Mouse (Mus musculus) G1E (cell line): ENCODE measurements around the gene Cxcr5. TPM values are rescaled to one million over a fixed set of nuclear protein-coding genes. Genes with fewer than 3 reads are reported as not detected.

Source experiments
- ATAC-seq: 2 replicates; pipeline ENCODE4 v1.8.0; 2016; ENCODE audit warnings: mild to moderate bottlenecking; ENCODE audit not compliant: insufficient number of reproducible peaks, poor library complexity, low FRiP score, severe bottlenecking; ENCODE audit errors: extremely low read depth
- DNase-seq: peaks from one replicate; pipeline ENCODE4 v3.0.0; 2012; ENCODE audit warnings: low spot score
- H3K27me3 ChIP-seq: 2 replicates; pipeline ENCODE4 v1.6.1; 2012; ENCODE audit warnings: mild to moderate bottlenecking, low read length, inconsistent platforms; ENCODE audit not compliant: insufficient read depth
- H3K36me3 ChIP-seq: replicated peaks from 2 replicates; pipeline ENCODE3; 2012; ENCODE audit warnings: mild to moderate bottlenecking, inconsistent platforms
- H3K4me1 ChIP-seq: 2 replicates; pipeline ENCODE4 v1.6.1; 2012; ENCODE audit warnings: low read depth, low read length, inconsistent platforms, mixed read lengths; ENCODE audit not compliant: insufficient read depth
- H3K4me3 ChIP-seq: 2 replicates; pipeline ENCODE4 v1.5.1; 2012; ENCODE audit warnings: low read depth, mild to moderate bottlenecking, inconsistent platforms, low read length, moderate library complexity, mixed read lengths
- H3K9me3 ChIP-seq: replicated peaks from 2 replicates; pipeline ENCODE4 v1.6.1; 2012; ENCODE audit warnings: inconsistent platforms
- CTCF ChIP-seq: IDR thresholded peaks from 2 replicates; pipeline ENCODE4 v1.5.1; 2012; ENCODE audit warnings: low read depth, low read length, inconsistent platforms, mixed read lengths
- GATA1 ChIP-seq: IDR thresholded peaks from 2 replicates; pipeline ENCODE4 v1.6.1; 2012; ENCODE audit warnings: borderline replicate concordance, low read length, inconsistent platforms, mixed read lengths
- GATA2 ChIP-seq: IDR thresholded peaks from 2 replicates; pipeline ENCODE4 v1.6.1; 2012; ENCODE audit warnings: low read depth, low read length, inconsistent platforms, borderline replicate concordance
- POLR2AphosphoS5 ChIP-seq: IDR thresholded peaks from 2 replicates; pipeline ENCODE4 v1.6.1; 2012; ENCODE audit warnings: low read depth, low read length, inconsistent platforms; ENCODE audit not compliant: insufficient replicate concordance
- TAL1 ChIP-seq: conservative IDR thresholded peaks from 2 replicates; pipeline ENCODE4 v1.6.1; 2012; ENCODE audit warnings: low read depth, low read length, inconsistent platforms, mixed read lengths
- polyA plus RNA-seq: library from polyadenylated mRNA; stranded (reverse); fragments of >175 nt; gene quantifications from 2 replicates; pipeline ENCODE4 v1.2.3, GENCODE M21; 2012
- total RNA-seq, 2 experiments: library from RNA; stranded (forward) in 1 of 2; stranded (reverse) in 1 of 2; fragments of 200-1000 nt in 1 of 2; fragments of >200 nt in 1 of 2; fragmentation: Nextera tagmentation in 1 of 2; gene quantifications; 2 replicates each; pipeline ENCODE4 v1.2.3; 2014 to 2017

The Cxcr5 gene
- total and polyA plus RNA-seq, 3 experiments = 0.22 TPM; not detected in 2

- TF ChIP-seq CTCF = no peak
- TF ChIP-seq GATA2 = no peak
- TF ChIP-seq POLR2AphosphoS5 = no peak
- TF ChIP-seq GATA1 = no peak
- no peak for TF ChIP-seq TAL1
- Histone ChIP-seq H3K4me1 (peaks cover 6% of the 10 kb centered on the region; the same call in 1 of the 2 replicates), H3K9me3 (no peaks in the 10 kb centered on the region), H3K4me3 (no peak overlapping the region), H3K27me3 (peaks cover 27% of the 10 kb centered on the region), H3K36me3 (no peaks in the 10 kb centered on the region)
- no peak for ATAC-seq
- DNase-seq = no peak
Measured at GRCm38 (mm10) chr9:44508721-44509486, 52.8 kb downstream of the Cxcr5 start.

DNA sequence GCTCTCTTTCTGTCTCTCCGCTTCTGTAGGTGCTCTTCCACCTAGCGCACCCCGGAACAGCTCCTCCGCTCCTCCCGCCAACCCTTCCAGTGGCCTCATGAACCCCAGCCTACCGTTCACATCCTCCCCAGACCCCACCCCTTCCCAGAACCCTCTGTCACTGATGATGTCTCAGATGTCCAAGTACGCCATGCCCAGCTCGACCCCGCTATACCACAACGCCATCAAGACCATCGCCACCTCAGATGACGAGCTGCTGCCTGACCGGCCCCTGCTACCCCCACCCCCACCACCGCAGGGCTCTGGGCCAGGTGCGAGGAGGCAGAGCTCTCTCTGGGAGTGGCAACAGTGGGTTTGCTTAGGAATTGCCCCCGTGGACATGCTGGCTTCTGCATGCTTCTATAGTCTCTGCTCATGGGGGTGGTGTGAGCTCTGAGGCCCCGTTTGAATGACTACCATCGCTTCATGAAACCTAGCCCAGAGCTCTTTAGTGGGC is 53.5 kb downstream of the Cxcr5 start:
- H3K4me3 ChIP-seq = no peak overlapping the region
- no peaks in the 10 kb centered on the region for H3K9me3 ChIP-seq
- ATAC-seq = no peak
- peaks cover 6% of the 10 kb centered on the region; the same call in 1 of the 2 replicates for H3K4me1 ChIP-seq
- no peak for TF ChIP-seq CTCF
- no peak for TF ChIP-seq GATA2
- no peak for TF ChIP-seq POLR2AphosphoS5
- TF ChIP-seq GATA1 = no peak
- no peaks in the 10 kb centered on the region for H3K36me3 ChIP-seq
- no peak for DNase-seq
- peaks cover 24% of the 10 kb centered on the region for H3K27me3 ChIP-seq

DNA sequence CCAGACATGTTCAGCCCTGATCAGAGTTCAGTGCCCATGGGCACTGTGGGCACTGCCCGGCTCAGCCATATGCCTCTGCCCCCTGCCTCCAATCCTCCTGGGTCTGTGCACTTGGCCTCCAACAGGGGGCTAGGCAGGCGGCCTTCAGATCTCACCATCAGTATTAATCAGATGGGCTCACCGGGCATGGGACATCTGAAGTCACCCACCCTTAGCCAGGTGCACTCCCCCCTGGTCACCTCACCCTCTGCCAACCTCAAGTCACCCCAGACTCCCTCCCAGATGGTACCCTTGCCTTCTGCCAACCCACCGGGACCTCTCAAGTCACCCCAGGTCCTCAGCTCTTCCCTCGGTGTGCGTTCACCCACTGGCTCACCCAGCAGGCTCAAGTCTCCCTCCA is 54.3 kb downstream of the Cxcr5 start:
- TF ChIP-seq POLR2AphosphoS5 (no peak), GATA2 (no peak)
- ATAC-seq (no peak), DNase-seq (no peak)
- Histone ChIP-seq H3K4me1 (peaks cover 6% of the 10 kb centered on the region; the same call in 1 of the 2 replicates), H3K27me3 (peaks cover 24% of the 10 kb centered on the region), H3K9me3 (no peaks in the 10 kb centered on the region), H3K36me3 (no peaks in the 10 kb centered on the region), H3K4me3 (no peak overlapping the region)

GRCm38 (mm10) chr9:44506566-44506965 is 55.1 kb downstream of the Cxcr5 start:
- Histone ChIP-seq H3K4me1 (peaks cover 10% of the 10 kb centered on the region; the same call in 1 of the 2 replicates), H3K27me3 (peaks cover 26% of the 10 kb centered on the region), H3K36me3 (no peaks in the 10 kb centered on the region), H3K4me3 (no peak overlapping the region), H3K9me3 (no peaks in the 10 kb centered on the region)
- ATAC-seq (no peak), DNase-seq (no peak)
- no peak for TF ChIP-seq GATA1
- TF ChIP-seq CTCF = no peak
- no peak for TF ChIP-seq TAL1

GRCm38 (mm10) chr9:44505824-44506467 is 55.7 kb downstream of the Cxcr5 start:
- no peaks in the 10 kb centered on the region for H3K9me3 ChIP-seq
- peaks cover 11% of the 10 kb centered on the region; the same call in 1 of the 2 replicates for H3K4me1 ChIP-seq
- no peaks in the 10 kb centered on the region for H3K36me3 ChIP-seq
- no peak overlapping the region; the same call in 1 of the 2 replicates for H3K4me3 ChIP-seq
- peaks cover 22% of the 10 kb centered on the region for H3K27me3 ChIP-seq
- ATAC-seq (no peak), DNase-seq (no peak)
- no peak for TF ChIP-seq TAL1
- no peak for TF ChIP-seq POLR2AphosphoS5
- TF ChIP-seq GATA2 = no peak
- no peak for TF ChIP-seq GATA1
- TF ChIP-seq CTCF = no peak

DNA sequence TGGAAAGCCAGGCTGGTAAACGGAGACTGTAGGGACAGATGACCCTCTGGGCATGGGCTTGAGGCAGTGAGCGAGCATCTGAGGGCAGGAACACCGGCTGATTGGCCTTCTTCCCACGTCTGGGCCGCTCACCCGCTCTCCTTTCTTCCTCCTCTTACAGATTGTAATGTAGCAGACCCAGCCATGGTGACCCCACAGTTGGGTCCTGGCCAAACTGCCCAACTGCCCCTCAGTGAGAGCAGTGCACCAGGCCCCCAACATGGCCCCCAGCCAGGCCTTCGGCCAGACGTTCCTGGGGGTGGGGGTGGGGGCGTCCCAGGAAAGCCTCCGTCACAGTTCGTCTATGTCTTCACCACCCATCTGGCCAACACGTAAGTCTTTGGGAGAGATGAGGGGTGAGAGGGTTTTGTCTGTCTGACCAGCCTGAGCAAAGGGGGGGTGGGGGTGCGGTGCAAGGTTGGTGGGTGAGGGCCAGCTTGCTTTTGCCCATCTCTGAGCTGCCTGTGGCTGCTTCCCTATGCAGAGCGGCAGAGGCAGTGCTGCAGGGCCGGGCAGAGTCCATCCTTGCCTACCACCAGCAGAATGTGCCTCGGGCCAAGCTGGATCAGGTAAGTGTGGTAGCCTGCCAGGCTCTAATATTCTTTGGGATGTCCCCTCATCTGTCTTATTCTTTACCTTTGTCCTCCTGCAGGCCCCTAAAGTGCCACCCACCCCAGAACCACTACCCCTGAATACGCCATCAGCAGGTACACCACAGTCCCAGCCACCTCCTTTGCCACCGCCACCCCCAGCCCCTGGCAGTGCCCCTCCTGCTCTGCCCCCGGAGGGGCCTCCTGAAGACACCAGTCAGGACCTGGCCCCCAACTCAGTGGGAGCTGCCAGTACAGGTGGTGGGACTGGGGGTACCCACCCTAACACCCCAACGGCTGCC is 56.5 kb downstream of the Cxcr5 start:
- Histone ChIP-seq H3K36me3 (no peaks in the 10 kb centered on the region), H3K4me3 (no peak overlapping the region), H3K27me3 (peaks cover 21% of the 10 kb centered on the region), H3K4me1 (peaks cover 11% of the 10 kb centered on the region; the same call in 1 of the 2 replicates), H3K9me3 (no peaks in the 10 kb centered on the region)
- DNase-seq (no peak), ATAC-seq (no peak)
- no peak for TF ChIP-seq CTCF
- no peak for TF ChIP-seq GATA1
- TF ChIP-seq POLR2AphosphoS5 = no peak
- TF ChIP-seq TAL1 = no peak
- no peak for TF ChIP-seq GATA2
